Mouse (Mus musculus) hindbrain, embryonic 14.5 days (tissue): Measurements from ENCODE around the gene Ube2cbp. TPM values are rescaled to one million over a fixed set of nuclear protein-coding genes. Genes with fewer than 3 reads are reported as not detected.

Source experiments
- ATAC-seq: fragments of 200-750 bp; cut with Nextera tagmentation; 2 replicates; pipeline ENCODE4 v1.8.0; 2017; ENCODE audit warnings: moderate number of reproducible peaks, mild to moderate bottlenecking, moderate TSS enrichment, moderate library complexity; ENCODE audit not compliant: low FRiP score
- DNase-seq: peaks from one replicate; pipeline ENCODE4 v3.0.0-alpha.2; 2015; ENCODE audit warnings: low spot score
- H3K27ac ChIP-seq: fragments of 300-500 bp; sonication (generic); 2 replicates; pipeline ENCODE4 v1.5.1; 2014; ENCODE audit warnings: mild to moderate bottlenecking, moderate library complexity
- H3K27me3 ChIP-seq: fragments of 300-500 bp; sonication (generic); 2 replicates; pipeline ENCODE4 v1.6.1; 2014; ENCODE audit warnings: mild to moderate bottlenecking, low read length, mixed read lengths; ENCODE audit not compliant: control insufficient read depth, insufficient read depth
- H3K36me3 ChIP-seq: fragments of 300-500 bp; sonication (generic); replicated peaks from 2 replicates; pipeline ENCODE4 v1.6.1; 2014; ENCODE audit not compliant: control insufficient read depth, insufficient read depth
- H3K4me1 ChIP-seq: fragments of 300-500 bp; sonication (generic); replicated peaks from 2 replicates; pipeline ENCODE4 v1.6.1; 2014; ENCODE audit warnings: antibody characterized with exemption, low read length, mixed read lengths; ENCODE audit not compliant: control insufficient read depth, insufficient read depth
- H3K4me2 ChIP-seq: fragments of 300-500 bp; sonication (generic); replicated peaks from 2 replicates; pipeline ENCODE4 v1.6.1; 2014; ENCODE audit warnings: mild to moderate bottlenecking, moderate library complexity
- H3K4me3 ChIP-seq: fragments of 300-500 bp; sonication (generic); replicated peaks from 2 replicates; pipeline ENCODE4 v1.5.1; 2014; ENCODE audit warnings: mild to moderate bottlenecking, low read length
- H3K9ac ChIP-seq: fragments of 300-500 bp; sonication (generic); 2 replicates; pipeline ENCODE4 v1.6.1; 2014
- H3K9me3 ChIP-seq: fragments of 300-500 bp; sonication (generic); 2 replicates; pipeline ENCODE4 v1.6.1; 2016; ENCODE audit warnings: low read length; ENCODE audit not compliant: control insufficient read depth
- WGBS: fragments of 180-500 bp; shearing (Covaris S2); extraction: QIAGEN DNeasy Blood & Tissue Kit; methylation state at CpG from one replicate; pipeline ENCODE4 v1.1.7; 2014; 5-methylcytosine and 5-hydroxymethylcytosine counted together
- polyA plus RNA-seq: library from polyadenylated mRNA; unstranded; fragments of >200 nt; fragmentation: Nextera tagmentation; extraction: Ambion mirVana; gene quantifications from 2 replicates; pipeline ENCODE4 v1.2.1, GENCODE M21; 2014

Ube2cbp gene
- polyA plus RNA-seq, 1 experiment from 2014 or later: 7.4 TPM

- no peaks in the 10 kb centered on the region for H3K9me3 ChIP-seq
- H3K4me2 ChIP-seq: no peak overlapping the region
- H3K9ac ChIP-seq: no peak overlapping the region
- H3K27ac ChIP-seq: no peak overlapping the region
- no peaks in the 10 kb centered on the region for H3K36me3 ChIP-seq
- DNase-seq (no peak), ATAC-seq (no peak)
- WGBS: 71% methylated on average over 8 of the region's 8 CpGs
- no peaks in the 10 kb centered on the region for H3K27me3 ChIP-seq
- no peaks in the 10 kb centered on the region for H3K4me1 ChIP-seq
- H3K4me3 ChIP-seq: no peak overlapping the region
Observed at GRCm38 (mm10) chr9:86393586-86394272, 71.0 kb downstream of the Ube2cbp start.

- Histone ChIP-seq H3K27ac (no peak overlapping the region), H3K4me1 (no peaks in the 10 kb centered on the region), H3K9me3 (no peaks in the 10 kb centered on the region), H3K9ac (no peak overlapping the region), H3K36me3 (no peaks in the 10 kb centered on the region), H3K4me2 (no peak overlapping the region), H3K27me3 (no peaks in the 10 kb centered on the region), H3K4me3 (no peak overlapping the region)
- no peak for ATAC-seq
- no peak for DNase-seq
Observed at GRCm38 (mm10) chr9:86391467-86391866, 73.3 kb downstream of the Ube2cbp start.

GRCm38 (mm10) chr9:86390713-86391112 is 74.0 kb downstream of the Ube2cbp start:
- Histone ChIP-seq H3K27me3 (no peaks in the 10 kb centered on the region), H3K9me3 (no peaks in the 10 kb centered on the region), H3K4me2 (no peak overlapping the region), H3K9ac (no peak overlapping the region), H3K27ac (no peak overlapping the region), H3K4me3 (no peak overlapping the region), H3K36me3 (no peaks in the 10 kb centered on the region), H3K4me1 (no peaks in the 10 kb centered on the region)
- DNase-seq (no peak), ATAC-seq (no peak)
- 76% methylated on average over 2 of the region's 2 CpGs for WGBS

GRCm38 (mm10) chr9:86388538-86388937 is 76.2 kb downstream of the Ube2cbp start:
- H3K36me3 ChIP-seq: no peaks in the 10 kb centered on the region
- WGBS: 61% methylated on average over 4 of the region's 4 CpGs
- H3K9me3 ChIP-seq: no peaks in the 10 kb centered on the region
- no peak overlapping the region for H3K4me3 ChIP-seq
- H3K4me2 ChIP-seq: no peak overlapping the region
- no peak overlapping the region for H3K27ac ChIP-seq
- no peaks in the 10 kb centered on the region for H3K27me3 ChIP-seq
- no peaks in the 10 kb centered on the region for H3K4me1 ChIP-seq
- DNase-seq: no peak
- no peak overlapping the region for H3K9ac ChIP-seq
- no peak for ATAC-seq

- Histone ChIP-seq H3K4me2 (no peak overlapping the region), H3K36me3 (no peaks in the 10 kb centered on the region), H3K27me3 (no peaks in the 10 kb centered on the region), H3K9ac (no peak overlapping the region), H3K4me1 (no peaks in the 10 kb centered on the region), H3K9me3 (no peaks in the 10 kb centered on the region), H3K27ac (no peak overlapping the region), H3K4me3 (no peak overlapping the region)
- DNase-seq (no peak), ATAC-seq (no peak)
- 72% methylated on average over 2 of the region's 2 CpGs for WGBS
Observed at GRCm38 (mm10) chr9:86376923-86377322, 87.8 kb downstream of the Ube2cbp start.

- Histone ChIP-seq H3K4me3 (no peak overlapping the region), H3K9me3 (no peaks in the 10 kb centered on the region), H3K9ac (no peak overlapping the region), H3K4me2 (no peak overlapping the region), H3K36me3 (no peaks in the 10 kb centered on the region), H3K27ac (no peak overlapping the region), H3K4me1 (no peaks in the 10 kb centered on the region), H3K27me3 (no peaks in the 10 kb centered on the region)
- WGBS: 46% methylated on average over 12 of the region's 12 CpGs
- DNase-seq: no peak
- ATAC-seq: no peak
Observed at GRCm38 (mm10) chr9:86372783-86373567, 91.8 kb downstream of the Ube2cbp start.

GRCm38 (mm10) chr9:86369208-86369607 is 95.5 kb downstream of the Ube2cbp start:
- Histone ChIP-seq H3K9ac (no peak overlapping the region), H3K4me3 (no peak overlapping the region), H3K9me3 (no peaks in the 10 kb centered on the region), H3K4me1 (no peaks in the 10 kb centered on the region), H3K4me2 (no peak overlapping the region), H3K36me3 (no peaks in the 10 kb centered on the region), H3K27me3 (no peaks in the 10 kb centered on the region), H3K27ac (no peak overlapping the region)
- 83% methylated on average over 4 of the region's 4 CpGs for WGBS
- DNase-seq (no peak), ATAC-seq (no peak)

- Histone ChIP-seq H3K27me3 (no peaks in the 10 kb centered on the region), H3K9ac (no peak overlapping the region), H3K36me3 (no peaks in the 10 kb centered on the region), H3K27ac (no peak overlapping the region), H3K4me1 (no peaks in the 10 kb centered on the region), H3K4me2 (no peak overlapping the region), H3K4me3 (no peak overlapping the region), H3K9me3 (no peaks in the 10 kb centered on the region)
- 65% methylated on average over 9 of the region's 9 CpGs for WGBS
- ATAC-seq (peak; percentile 66), DNase-seq (peak; percentile 75)
Observed at GRCm38 (mm10) chr9:86360536-86360935, 104.2 kb downstream of the Ube2cbp start.

- WGBS: 88% methylated on average over 3 of the region's 3 CpGs
- H3K27ac ChIP-seq: no peak overlapping the region
- no peaks in the 10 kb centered on the region for H3K9me3 ChIP-seq
- no peak for DNase-seq
- H3K4me1 ChIP-seq: no peaks in the 10 kb centered on the region
- no peak for ATAC-seq
- no peak overlapping the region for H3K9ac ChIP-seq
- no peak overlapping the region for H3K4me3 ChIP-seq
- no peak overlapping the region for H3K4me2 ChIP-seq
- no peaks in the 10 kb centered on the region for H3K36me3 ChIP-seq
- H3K27me3 ChIP-seq: no peaks in the 10 kb centered on the region
Observed at GRCm38 (mm10) chr9:86355851-86356250, 108.9 kb downstream of the Ube2cbp start.
